In genomic region chr10:78127931-78128330, GRCm38 (mm10) we compare ENCODE assay signal across 20 mouse cellular contexts. TPM values are rescaled to one million over a fixed set of nuclear protein-coding genes. Genes with fewer than 3 reads are reported as not detected.
DNase-seq lines count a peak whose midpoint lies in the region; ATAC-seq and TF ChIP-seq lines count a peak whose summit lies in the region.
"Had no signal": no experiment of that assay in that cellular context is flagged by ENCODE, and none has a peak within 500 bp of the region (broad histone marks: within the 10 kb centered on the region; RNA-seq: fewer than 3 reads in every experiment).

No protein-coding gene starts in this region.

- 61% methylated on average over 1 of the region's 1 CpGs for WGBS in kidney, embryonic 15.5 days
- WGBS in liver, postnatal 0 days (ENCODE audit: insufficient replicate concordance): 52% methylated on average over 1 of the region's 1 CpGs
- 27% methylated on average over 1 of the region's 1 CpGs for WGBS in limb, embryonic 10.5 days

- TF ChIP-seq EP300 in liver, postnatal 0 days (IDR thresholded peaks at IDR 0.05; ENCODE audit: low read depth): no peak

- no peak for TF ChIP-seq CTCF in liver, postnatal 0 days (IDR thresholded peaks at IDR 0.05; ENCODE audit: low read depth)

- peaks cover 3% of the 10 kb centered on the region; the same call in 1 of the 2 replicates for H3K27me3 ChIP-seq in kidney, embryonic 15.5 days
- H3K27me3 ChIP-seq in liver, postnatal 0 days (ENCODE audit: insufficient read depth, low read length): no peaks in the 10 kb centered on the region
- H3K27me3 ChIP-seq in limb, embryonic 10.5 days (ENCODE audit: low read depth, poor library complexity, severe bottlenecking): no peaks in the 10 kb centered on the region
- H3K27me3 ChIP-seq: embryonic facial prominence, embryonic 13.5 days; forebrain, embryonic 13.5 days; hindbrain, embryonic 15.5 days had no signal

- no peak overlapping the region for H3K27ac ChIP-seq in kidney, embryonic 15.5 days
- H3K27ac ChIP-seq in liver, postnatal 0 days (ENCODE audit: low read depth): no peak overlapping the region
- H3K27ac ChIP-seq in limb, embryonic 10.5 days: no peak overlapping the region
- H3K27ac ChIP-seq: embryonic facial prominence, embryonic 13.5 days; forebrain, embryonic 13.5 days; hindbrain, embryonic 15.5 days had no signal

- no peaks in the 10 kb centered on the region for H3K36me3 ChIP-seq in kidney, embryonic 15.5 days
- no peaks in the 10 kb centered on the region for H3K36me3 ChIP-seq in liver, postnatal 0 days (replicated peaks; ENCODE audit: insufficient read depth, low read length)
- H3K36me3 ChIP-seq in limb, embryonic 10.5 days: no peaks in the 10 kb centered on the region
- H3K36me3 ChIP-seq: embryonic facial prominence, embryonic 13.5 days; heart, embryonic 12.5 days; hindbrain, embryonic 15.5 days had no signal

- H3K9me3 ChIP-seq in kidney, embryonic 15.5 days (replicated peaks): no peaks in the 10 kb centered on the region
- H3K9me3 ChIP-seq in liver, postnatal 0 days (ENCODE audit: low read length): no peaks in the 10 kb centered on the region
- H3K9me3 ChIP-seq in limb, embryonic 10.5 days (replicated peaks): no peaks in the 10 kb centered on the region
- H3K9me3 ChIP-seq: embryonic facial prominence, embryonic 13.5 days; forebrain, embryonic 13.5 days; heart, embryonic 12.5 days; hindbrain, embryonic 15.5 days had no signal

- no peak overlapping the region for H3K4me2 ChIP-seq in kidney, embryonic 15.5 days
- no peak overlapping the region for H3K4me2 ChIP-seq in liver, postnatal 0 days (ENCODE audit: low read depth, low read length)
- H3K4me2 ChIP-seq: embryonic facial prominence, embryonic 13.5 days; forebrain, embryonic 13.5 days; heart, embryonic 12.5 days; hindbrain, embryonic 15.5 days had no signal

- H3K9ac ChIP-seq in kidney, embryonic 15.5 days: no peak overlapping the region
- H3K9ac ChIP-seq in liver, postnatal 0 days (replicated peaks): no peak overlapping the region
- H3K9ac ChIP-seq: embryonic facial prominence, embryonic 13.5 days; forebrain, embryonic 13.5 days; forebrain, postnatal 0 days; heart, embryonic 12.5 days; hindbrain, embryonic 15.5 days had no signal

- H3K4me1 ChIP-seq in kidney, embryonic 15.5 days: peaks cover 12% of the 10 kb centered on the region
- H3K4me1 ChIP-seq in liver, postnatal 0 days (ENCODE audit: insufficient read depth): peaks cover 4% of the 10 kb centered on the region; the same call in 1 of the 2 replicates
- H3K4me1 ChIP-seq in limb, embryonic 10.5 days: peaks cover 9% of the 10 kb centered on the region; the same call in 1 of the 2 replicates
- H3K4me1 ChIP-seq: forebrain, embryonic 13.5 days had no signal

- no peak overlapping the region for H3K4me3 ChIP-seq in kidney, embryonic 15.5 days (replicated peaks)
- H3K4me3 ChIP-seq in liver, postnatal 0 days (ENCODE audit: low read depth, low read length): no peak overlapping the region
- no peak overlapping the region for H3K4me3 ChIP-seq in limb, embryonic 10.5 days
- H3K4me3 ChIP-seq: embryonic facial prominence, embryonic 13.5 days; forebrain, embryonic 13.5 days; heart, embryonic 12.5 days; hindbrain, embryonic 15.5 days had no signal

- peak; percentile 92 for DNase-seq in heart, adult 11 months
- DNase-seq in heart, adult 18-20 months: no peak
- DNase-seq in kidney, adult 18-20 months: peak; percentile 49
- no peak for DNase-seq in liver, postnatal 0 days
- DNase-seq in liver: no peak
- DNase-seq in limb, embryonic 10.5 days (ENCODE audit: low spot score): no peak
- DNase-seq: adrenal gland, postnatal 14 days; cerebellum, adult 11-12 months; cerebellum, adult 9-10 months; cerebellum, postnatal 25 days; forebrain, postnatal 0 days; gastrocnemius, postnatal 25 days; heart, postnatal 36 days had no signal

- no peak for ATAC-seq in kidney, embryonic 15.5 days (replicated peaks; ENCODE audit: low FRiP score)
- peak; percentile 41; the same call in 1 of the 2 replicates for ATAC-seq in liver, postnatal 0 days
- no peak for ATAC-seq in megakaryocyte, adult 5-6 weeks (ENCODE audit: poor library complexity, severe bottlenecking)
- ATAC-seq: forebrain, embryonic 13.5 days; forebrain, postnatal 0 days had no signal

RNA-seq across cellular contexts. Expression of gene D10Jhu81e, which starts 41.7 kb away (rescaled TPM):
- total RNA-seq in heart, adult 18-20 months (2021): 100 to 1,000 TPM; 684 to 739 TPM
- 43.2 TPM in 2 replicates for polyA plus RNA-seq in kidney, embryonic 15.5 days (2015; fragmentation: Nextera tagmentation; extraction: Ambion mirVana)
- polyA plus RNA-seq in liver, postnatal 0 days (2015; fragmentation: Nextera tagmentation; extraction: Ambion mirVana): 20.8 and 23.9 TPM in 2 replicates
- total RNA-seq in megakaryocyte, adult 5-6 weeks (2015): 22.7 and 25.3 TPM in 2 replicates
- 57.6 and 69.2 TPM in 2 replicates for total RNA-seq in megakaryocyte, adult 5-6 weeks (2017)
- 19.9 and 20.3 TPM in 2 replicates for polyA plus RNA-seq in limb, embryonic 10.5 days (2016; fragmentation: Nextera tagmentation; extraction: Ambion mirVana)

RNA-seq across cellular contexts. Expression of gene Pwp2, which starts 57.0 kb away (rescaled TPM):
- total RNA-seq in heart, adult 18-20 months (2021): 10 to 100 TPM; 11.2 to 11.6 TPM
- polyA plus RNA-seq in kidney, embryonic 15.5 days (2015; fragmentation: Nextera tagmentation; extraction: Ambion mirVana): 21.7 and 22.6 TPM in 2 replicates
- 5.3 and 6.1 TPM in 2 replicates for polyA plus RNA-seq in liver, postnatal 0 days (2015; fragmentation: Nextera tagmentation; extraction: Ambion mirVana)
- 2.2 and 3.0 TPM in 2 replicates for total RNA-seq in megakaryocyte, adult 5-6 weeks (2015)
- 7.4 and 8.8 TPM in 2 replicates for total RNA-seq in megakaryocyte, adult 5-6 weeks (2017)
- 35.0 and 38.6 TPM in 2 replicates for polyA plus RNA-seq in limb, embryonic 10.5 days (2016; fragmentation: Nextera tagmentation; extraction: Ambion mirVana)

RNA-seq across cellular contexts. Expression of gene Icosl, which starts 58.8 kb away (rescaled TPM):
- 1 to 10 TPM; 5.7 to 8.4 TPM for total RNA-seq in heart, adult 18-20 months (2021)
- 5.6 and 7.1 TPM in 2 replicates for polyA plus RNA-seq in kidney, embryonic 15.5 days (2015; fragmentation: Nextera tagmentation; extraction: Ambion mirVana)
- 0.86 and 1.2 TPM in 2 replicates for polyA plus RNA-seq in liver, postnatal 0 days (2015; fragmentation: Nextera tagmentation; extraction: Ambion mirVana)
- total RNA-seq in megakaryocyte, adult 5-6 weeks (2015): 29.3 and 34.3 TPM in 2 replicates
- 20.8 and 24.4 TPM in 2 replicates for total RNA-seq in megakaryocyte, adult 5-6 weeks (2017)
- 2.5 and 2.6 TPM in 2 replicates for polyA plus RNA-seq in limb, embryonic 10.5 days (2016; fragmentation: Nextera tagmentation; extraction: Ambion mirVana)
- total RNA-seq: MEL had no signal

Comparison
In these comparisons a context has a peak if more than half of its experiments do, and no peak if none do; other contexts are left out.
1. DNase-seq: peak in heart, adult 11 months (single experiment) and kidney, adult 18-20 months (single experiment); none in heart, adult 18-20 months (0 of 2), liver, postnatal 0 days (single experiment), liver (single experiment) and limb, embryonic 10.5 days (single experiment).